Mouse (Mus musculus): ENCODE results near the gene Ttc39b. TPM values are rescaled to one million over a fixed set of nuclear protein-coding genes. Genes with fewer than 3 reads are reported as not detected.

Gene Ttc39b
- polyA plus RNA-seq, 1 experiment, result 6.2 TPM

DNA sequence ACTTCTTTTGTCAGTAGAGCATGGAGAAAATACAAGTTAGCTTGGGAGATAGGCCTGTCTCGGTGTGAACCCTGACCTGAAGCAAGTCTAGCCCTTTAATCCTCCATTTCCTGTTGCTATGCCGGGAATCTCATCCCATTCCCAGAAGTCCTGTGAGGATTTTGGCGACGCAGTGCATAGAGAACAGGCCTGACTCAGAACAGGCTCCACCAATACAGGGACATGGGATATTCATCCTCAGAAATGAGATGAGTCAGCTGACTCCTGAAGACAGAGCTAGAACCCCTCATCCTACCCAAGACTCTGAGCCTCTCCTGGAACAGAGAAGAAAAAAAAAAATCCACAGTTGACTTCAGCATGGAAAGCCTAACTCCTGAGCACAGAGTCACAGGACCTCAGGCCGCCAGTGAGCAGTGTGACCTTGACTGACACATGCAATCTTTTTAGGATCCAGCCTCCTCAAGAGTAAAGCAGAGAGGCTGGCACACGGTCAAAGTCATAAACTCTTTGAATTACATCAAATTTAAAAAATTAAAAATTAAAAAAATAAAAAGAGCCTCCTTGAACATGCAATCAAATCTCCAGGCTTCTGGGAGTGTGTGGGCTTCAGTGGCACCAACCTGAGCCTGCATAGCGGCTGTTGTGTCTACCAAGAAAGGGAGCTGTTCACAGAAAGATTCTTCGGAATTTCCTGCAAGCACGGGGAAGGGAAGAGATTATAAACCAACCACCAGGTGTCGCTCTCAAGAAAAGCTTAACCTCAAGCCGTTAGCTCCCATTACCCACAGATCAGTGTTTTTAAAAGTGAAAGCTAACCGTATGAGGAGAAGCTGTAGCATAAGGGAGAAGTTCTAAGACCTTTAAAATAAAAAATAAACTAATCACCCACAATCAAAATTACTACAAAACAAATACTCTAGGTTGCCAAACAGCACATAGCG, 20.9 kb downstream of the Ttc39b start:
- DNase-seq (ENCODE audit: low read depth), result peak; percentile 95
- TF ChIP-seq POLR2A (IDR thresholded peaks at IDR 0.05; ENCODE audit: borderline replicate concordance, extremely low read depth, insufficient read depth, insufficient read length, poor library complexity, severe bottlenecking) (no peak), CTCF (IDR thresholded peaks at IDR 0.05; ENCODE audit: borderline replicate concordance, extremely low read depth, insufficient read depth, insufficient read length) (peak; percentile 74; the same call in 1 of the 2 replicates)

- no peak for DNase-seq (ENCODE audit: low read depth)
- no peak for TF ChIP-seq CTCF (IDR thresholded peaks at IDR 0.05; ENCODE audit: borderline replicate concordance, extremely low read depth, insufficient read depth, insufficient read length)
- no peak for TF ChIP-seq POLR2A (IDR thresholded peaks at IDR 0.05; ENCODE audit: borderline replicate concordance, extremely low read depth, insufficient read depth, insufficient read length, poor library complexity, severe bottlenecking)
These were observed 21.8 kb downstream of the Ttc39b start for GRCm38 (mm10) chr4:83302123-83302737.

GRCm38 (mm10) chr4:83301713-83302112, 22.3 kb downstream of the Ttc39b start:
- DNase-seq (ENCODE audit: low read depth), result no peak
- TF ChIP-seq CTCF (IDR thresholded peaks at IDR 0.05; ENCODE audit: borderline replicate concordance, extremely low read depth, insufficient read depth, insufficient read length), result no peak
- no peak for TF ChIP-seq POLR2A (IDR thresholded peaks at IDR 0.05; ENCODE audit: borderline replicate concordance, extremely low read depth, insufficient read depth, insufficient read length, poor library complexity, severe bottlenecking)

GRCm38 (mm10) chr4:83284768-83285350, 39.2 kb downstream of the Ttc39b start:
- TF ChIP-seq CTCF (IDR thresholded peaks at IDR 0.05; ENCODE audit: borderline replicate concordance, extremely low read depth, insufficient read depth, insufficient read length) (no peak), POLR2A (IDR thresholded peaks at IDR 0.05; ENCODE audit: borderline replicate concordance, extremely low read depth, insufficient read depth, insufficient read length, poor library complexity, severe bottlenecking) (peak; percentile 20; the same call in 1 of the 2 replicates)
- DNase-seq (ENCODE audit: low read depth), result peak; percentile 85

DNA sequence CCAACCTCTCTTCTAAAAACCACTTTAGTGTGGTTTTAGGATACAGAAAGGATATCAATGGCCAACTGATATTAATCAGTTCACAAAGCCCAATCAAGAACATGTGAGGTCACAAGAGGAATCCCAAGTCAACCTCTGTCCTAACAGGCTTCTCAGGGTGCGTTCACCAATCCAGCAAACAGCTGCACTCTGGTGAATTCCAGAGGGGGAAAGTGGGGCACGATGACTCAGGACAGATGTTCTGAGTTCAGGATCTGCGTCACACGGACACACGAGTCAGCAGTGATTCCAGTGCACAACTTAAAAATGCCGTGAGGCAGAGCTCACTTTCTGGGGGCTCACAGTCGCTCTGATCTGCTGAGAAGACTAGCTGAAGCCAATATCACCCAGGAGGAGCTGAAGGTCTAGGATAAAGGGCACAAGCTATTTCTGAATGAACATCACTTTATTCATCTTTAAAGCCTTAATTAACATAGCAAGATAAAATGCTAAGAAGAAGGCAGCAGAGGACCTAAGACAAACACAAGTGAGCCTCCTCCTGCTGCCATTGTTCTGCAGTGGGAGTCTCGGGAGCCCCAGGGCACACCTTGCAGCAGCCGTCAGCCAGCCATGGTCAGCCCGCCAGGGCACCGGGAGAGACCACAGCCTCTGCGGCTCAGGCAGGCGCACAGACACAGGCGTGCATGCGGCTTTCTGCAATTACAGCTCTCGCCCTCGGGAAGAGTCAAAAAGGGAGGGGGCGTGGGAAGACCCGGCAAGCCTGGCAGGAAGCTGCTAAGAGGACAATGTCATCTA, 39.9 kb downstream of the Ttc39b start:
- peak; percentile 85 for DNase-seq (ENCODE audit: low read depth)
- TF ChIP-seq POLR2A (IDR thresholded peaks at IDR 0.05; ENCODE audit: borderline replicate concordance, extremely low read depth, insufficient read depth, insufficient read length, poor library complexity, severe bottlenecking), result no peak
- no peak for TF ChIP-seq CTCF (IDR thresholded peaks at IDR 0.05; ENCODE audit: borderline replicate concordance, extremely low read depth, insufficient read depth, insufficient read length)

DNA sequence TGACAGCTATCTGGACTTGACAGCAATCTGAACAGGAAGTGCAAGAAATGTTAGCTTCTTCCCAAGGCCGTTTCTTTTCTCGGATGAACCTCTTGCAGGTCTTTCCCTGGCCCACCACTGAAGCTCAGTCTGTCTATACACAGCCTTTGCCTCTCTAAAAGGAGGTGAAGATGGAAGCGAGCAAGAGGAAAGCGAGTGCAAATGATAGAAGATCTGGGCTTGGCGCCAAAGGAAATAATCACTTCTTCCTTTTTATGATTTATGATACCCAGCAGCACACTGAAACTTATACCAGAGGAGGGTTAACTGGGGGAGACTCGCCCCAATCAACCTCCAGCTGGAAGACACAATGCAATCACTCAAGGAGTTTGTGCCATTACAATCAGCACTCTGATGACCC, 41.6 kb downstream of the Ttc39b start:
- TF ChIP-seq POLR2A (IDR thresholded peaks at IDR 0.05; ENCODE audit: borderline replicate concordance, extremely low read depth, insufficient read depth, insufficient read length, poor library complexity, severe bottlenecking) (no peak), CTCF (IDR thresholded peaks at IDR 0.05; ENCODE audit: borderline replicate concordance, extremely low read depth, insufficient read depth, insufficient read length) (no peak)
- peak; percentile 14 for DNase-seq (ENCODE audit: low read depth)

- no peak for TF ChIP-seq POLR2A (IDR thresholded peaks at IDR 0.05; ENCODE audit: borderline replicate concordance, extremely low read depth, insufficient read depth, insufficient read length, poor library complexity, severe bottlenecking)
- DNase-seq (ENCODE audit: low read depth), result no peak
These were observed 44.8 kb downstream of the Ttc39b start for GRCm38 (mm10) chr4:83279236-83279635.

GRCm38 (mm10) chr4:83274241-83274640, 49.8 kb downstream of the Ttc39b start:
- TF ChIP-seq POLR2A (IDR thresholded peaks at IDR 0.05; ENCODE audit: borderline replicate concordance, extremely low read depth, insufficient read depth, insufficient read length, poor library complexity, severe bottlenecking), result no peak
- TF ChIP-seq CTCF (IDR thresholded peaks at IDR 0.05; ENCODE audit: borderline replicate concordance, extremely low read depth, insufficient read depth, insufficient read length), result no peak
- DNase-seq (ENCODE audit: low read depth), result no peak

DNA sequence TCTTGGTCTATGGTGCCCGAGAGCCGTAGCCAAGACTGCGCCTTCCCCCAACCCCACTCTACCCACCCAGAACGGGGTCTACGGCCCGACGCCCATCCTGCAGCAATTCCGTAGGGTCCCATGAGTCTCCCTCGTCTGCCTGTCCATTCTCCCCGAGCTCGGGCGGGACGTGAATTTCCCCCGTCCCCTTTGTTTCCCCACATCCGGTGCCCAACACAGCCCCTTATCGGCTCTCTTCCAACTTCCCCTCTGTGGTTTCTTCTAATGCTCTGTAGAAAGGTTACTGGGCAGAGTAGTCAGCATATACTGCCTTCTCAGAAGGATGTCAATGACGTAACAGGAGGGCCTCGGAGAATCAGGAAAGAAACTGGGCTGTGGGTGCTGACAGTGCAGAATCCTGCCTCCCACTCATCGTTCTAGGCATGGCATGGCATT, 50.4 kb downstream of the Ttc39b start:
- no peak for DNase-seq (ENCODE audit: low read depth)
- TF ChIP-seq POLR2A (IDR thresholded peaks at IDR 0.05; ENCODE audit: borderline replicate concordance, extremely low read depth, insufficient read depth, insufficient read length, poor library complexity, severe bottlenecking) (no peak), CTCF (IDR thresholded peaks at IDR 0.05; ENCODE audit: borderline replicate concordance, extremely low read depth, insufficient read depth, insufficient read length) (no peak)

- TF ChIP-seq CTCF (IDR thresholded peaks at IDR 0.05; ENCODE audit: borderline replicate concordance, extremely low read depth, insufficient read depth, insufficient read length) (no peak), POLR2A (IDR thresholded peaks at IDR 0.05; ENCODE audit: borderline replicate concordance, extremely low read depth, insufficient read depth, insufficient read length, poor library complexity, severe bottlenecking) (no peak)
- no peak for DNase-seq (ENCODE audit: low read depth)
These were observed 51.0 kb downstream of the Ttc39b start for GRCm38 (mm10) chr4:83272917-83273615.
